8 mouse cellular contexts compared by ENCODE assay signal in the genomic region with DNA sequence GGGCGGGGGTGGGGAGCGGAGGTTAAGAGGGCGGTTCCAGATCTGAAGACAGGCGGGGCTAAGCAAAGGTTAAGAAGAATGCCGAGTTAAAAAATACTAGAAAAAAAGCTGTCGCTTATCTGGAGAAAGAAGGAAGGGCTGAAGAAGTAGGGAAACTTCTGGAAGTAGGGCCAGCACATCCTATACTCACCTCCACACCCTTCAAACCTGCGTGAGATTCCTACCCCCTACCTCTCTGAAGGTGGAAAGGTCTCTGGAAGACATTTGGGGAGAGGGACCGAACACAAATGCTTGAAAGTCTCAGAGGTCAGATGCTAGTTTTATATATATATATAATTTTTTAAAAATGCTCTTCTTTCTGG. TPM values are rescaled to one million over a fixed set of nuclear protein-coding genes. Genes with fewer than 3 reads are reported as not detected.
DNase-seq lines count a peak whose midpoint lies in the region; ATAC-seq and TF ChIP-seq lines count a peak whose summit lies in the region.

No protein-coding gene starts in this region.

- no peaks in the 10 kb centered on the region for H3K27me3 ChIP-seq in heart, embryonic 15.5 days
- no peaks in the 10 kb centered on the region for H3K27me3 ChIP-seq in forebrain, postnatal 0 days (ENCODE audit: insufficient read depth, low read length)
- no peaks in the 10 kb centered on the region for H3K27me3 ChIP-seq in liver, postnatal 0 days (ENCODE audit: insufficient read depth, low read length)

- peaks cover 10% of the 10 kb centered on the region for H3K4me1 ChIP-seq in heart, embryonic 15.5 days (replicated peaks)
- H3K4me1 ChIP-seq in ES-E14 (ENCODE audit: control insufficient read depth in 2 of 2, insufficient read depth in 2 of 2, low read length in 2 of 2, poor library complexity in 1 of 2), result peaks cover 0 to 2% of the 10 kb centered on the region in 2 experiments; a peak in 1 of 4 replicates
- peaks cover 4% of the 10 kb centered on the region; the same call in 1 of the 2 replicates for H3K4me1 ChIP-seq in forebrain, postnatal 0 days (ENCODE audit: insufficient read depth)
- peaks cover 20% of the 10 kb centered on the region for H3K4me1 ChIP-seq in liver, postnatal 0 days (ENCODE audit: insufficient read depth)

- no peaks in the 10 kb centered on the region for H3K9me3 ChIP-seq in heart, embryonic 15.5 days (replicated peaks)
- no peaks in the 10 kb centered on the region for H3K9me3 ChIP-seq in ES-E14 (ENCODE audit: control insufficient read depth, insufficient read depth, low read depth, low read length)
- H3K9me3 ChIP-seq in forebrain, postnatal 0 days (ENCODE audit: low read length), result no peaks in the 10 kb centered on the region
- no peaks in the 10 kb centered on the region for H3K9me3 ChIP-seq in liver, postnatal 0 days (ENCODE audit: low read length)

- in situ Hi-C loops in ES-E14 (cut with MboI; ENCODE audit: low sequenced_read_pairs in 2 of 2, unreplicated experiment in 2 of 2), result no loop called here

- WGBS in heart, embryonic 15.5 days, result 12% methylated on average over 8 of the region's 8 CpGs
- WGBS in forebrain, postnatal 0 days, result 13% methylated on average over 8 of the region's 8 CpGs
- WGBS in liver, postnatal 0 days (ENCODE audit: insufficient replicate concordance), result 10% methylated on average over 8 of the region's 8 CpGs

- intact Hi-C loops in heart, postnatal 25 days (cut with DNase I), result no loop called here
- intact Hi-C loops in left cerebral cortex, postnatal 25 days (cut with DNase I), result no loop called here

- no peak overlapping the region for H3K27ac ChIP-seq in heart, embryonic 15.5 days
- no peak overlapping the region for H3K27ac ChIP-seq in ES-E14 (ENCODE audit: insufficient read depth, low read depth, low read length, poor library complexity, severe bottlenecking)
- H3K27ac ChIP-seq in forebrain, postnatal 0 days (ENCODE audit: low read depth, low read length), result no peak overlapping the region
- H3K27ac ChIP-seq in liver, postnatal 0 days (ENCODE audit: low read depth), result no peak overlapping the region

- no peak for ATAC-seq in heart, embryonic 15.5 days (replicated peaks; ENCODE audit: insufficient number of reproducible peaks, insufficient read depth, low FRiP score, low read depth)
- ATAC-seq in forebrain, postnatal 0 days, result no peak
- no peak for ATAC-seq in liver, postnatal 0 days
- no peak for ATAC-seq in cerebellum, adult (ENCODE audit: insufficient number of reproducible peaks, low FRiP score, low TSS enrichment)

- H3K9ac ChIP-seq in heart, embryonic 15.5 days, result peak overlapping the region; percentile 40; the same call in 1 of the 2 replicates
- H3K9ac ChIP-seq in ES-E14 (ENCODE audit: insufficient read depth, low read depth, low read length, poor library complexity, severe bottlenecking), result no peak overlapping the region; the same call in 1 of the 2 replicates
- peak overlapping the region; percentile 32; the same call in 1 of the 2 replicates for H3K9ac ChIP-seq in forebrain, postnatal 0 days
- no peak overlapping the region for H3K9ac ChIP-seq in liver, postnatal 0 days (replicated peaks)

- TF ChIP-seq EP300 in liver, postnatal 0 days (IDR thresholded peaks at IDR 0.05; ENCODE audit: low read depth), result no peak

- peak overlapping the region; percentile 61 for H3K4me3 ChIP-seq in heart, embryonic 15.5 days
- peak overlapping the region; percentile 38 to 91 for H3K4me3 ChIP-seq in ES-E14 (ENCODE audit: insufficient read depth in 1 of 2, low read depth in 1 of 2, low read length in 2 of 2, poor library complexity in 1 of 2, severe bottlenecking in 1 of 2)
- H3K4me3 ChIP-seq in forebrain, postnatal 0 days (ENCODE audit: low read depth, low read length), result peak overlapping the region; percentile 32
- H3K4me3 ChIP-seq in liver, postnatal 0 days (ENCODE audit: low read depth, low read length), result peak overlapping the region; percentile 61

- H3K4me2 ChIP-seq in heart, embryonic 15.5 days, result peak overlapping the region; percentile 83
- peak overlapping the region; percentile 66 for H3K4me2 ChIP-seq in forebrain, postnatal 0 days (ENCODE audit: low read depth)
- H3K4me2 ChIP-seq in liver, postnatal 0 days (ENCODE audit: low read depth, low read length), result peak overlapping the region; percentile 92

- no peak for DNase-seq in heart, postnatal 25 days (ENCODE audit: low spot score)
- no peak for DNase-seq in ES-E14 (ENCODE audit: low read depth, low spot score)
- DNase-seq in forebrain, postnatal 0 days, result no peak
- no peak for DNase-seq in liver, postnatal 0 days
- DNase-seq in spleen, postnatal 14 days (ENCODE audit: low spot score in 2 of 2), result no peak
- DNase-seq in left cerebral cortex, postnatal 25 days (ENCODE audit: low spot score in 2 of 2), result no peak

- no peaks in the 10 kb centered on the region for H3K36me3 ChIP-seq in heart, embryonic 15.5 days
- H3K36me3 ChIP-seq in ES-E14 (ENCODE audit: control insufficient read depth, insufficient read depth, low read length, poor library complexity, severe bottlenecking), result no peaks in the 10 kb centered on the region
- H3K36me3 ChIP-seq in forebrain, postnatal 0 days (ENCODE audit: insufficient read depth), result no peaks in the 10 kb centered on the region
- H3K36me3 ChIP-seq in liver, postnatal 0 days (replicated peaks; ENCODE audit: insufficient read depth, low read length), result no peaks in the 10 kb centered on the region

- TF ChIP-seq CTCF in forebrain, postnatal 0 days (IDR thresholded peaks at IDR 0.05; ENCODE audit: low read depth), result no peak
- TF ChIP-seq CTCF in liver, postnatal 0 days (IDR thresholded peaks at IDR 0.05; ENCODE audit: low read depth), result no peak

TF ChIP-seq in ES-E14, 5 proteins besides CTCF, POLR2A, EP300 and RAD21:
- TF ChIP-seq ZC3H11A (IDR thresholded peaks at IDR 0.05; ENCODE audit: borderline replicate concordance, low read depth, low read length), result no peak
- TF ChIP-seq ZNF384 (IDR thresholded peaks at IDR 0.05; ENCODE audit: low read depth, low read length), result no peak
- no peak for TF ChIP-seq HCFC1 (IDR thresholded peaks at IDR 0.05; ENCODE audit: borderline replicate concordance, insufficient read depth, low read length)
- TF ChIP-seq CHD2 (IDR thresholded peaks at IDR 0.05; ENCODE audit: low read depth, low read length), result no peak
- TF ChIP-seq MAFK (IDR thresholded peaks at IDR 0.05; ENCODE audit: insufficient read depth, low read depth, low read length), result no peak

RNA-seq across cellular contexts. Expression of a gene that starts 0.3 kb away (rescaled TPM):
- 7.0 and 8.3 TPM in 2 replicates for polyA plus RNA-seq in heart, embryonic 15.5 days (2015; fragmentation: Nextera tagmentation; extraction: Ambion mirVana)
- 1 to 10 TPM; 4.0 TPM for total RNA-seq in heart, postnatal 25 days (2021)
- total RNA-seq in ES-E14 (2012; rRNA removed), result 2.3 and 4.2 TPM in 2 replicates
- total RNA-seq in forebrain, postnatal 0 days (2014; rRNA removed), result 0.52 and 0.62 TPM in 2 replicates
- polyA plus RNA-seq in forebrain, postnatal 0 days (2015; fragmentation: Nextera tagmentation; extraction: Ambion mirVana), result 0.60 and 0.99 TPM in 2 replicates
- polyA plus RNA-seq in liver, postnatal 0 days (2015; fragmentation: Nextera tagmentation; extraction: Ambion mirVana), result 67.2 and 68.4 TPM in 2 replicates
- 1 to 10 TPM in 1 of 2 experiments, under 1 TPM in 1; 0.94 to 1.1 TPM for total RNA-seq in left cerebral cortex, postnatal 25 days (2021)

RNA-seq across cellular contexts. Expression of a gene that starts 27.2 kb away (rescaled TPM):
- polyA plus RNA-seq in heart, embryonic 15.5 days (2015; fragmentation: Nextera tagmentation; extraction: Ambion mirVana), result 13.7 and 14.1 TPM in 2 replicates
- total RNA-seq in heart, postnatal 25 days (2021), result 10 to 100 TPM; 16.9 to 23.8 TPM
- 0.11 and 0.18 TPM in 2 replicates for total RNA-seq in ES-E14 (2012; rRNA removed)
- 7.7 and 13.5 TPM in 2 replicates for total RNA-seq in forebrain, postnatal 0 days (2014; rRNA removed)
- polyA plus RNA-seq in forebrain, postnatal 0 days (2015; fragmentation: Nextera tagmentation; extraction: Ambion mirVana), result 8.8 and 11.3 TPM in 2 replicates
- polyA plus RNA-seq in liver, postnatal 0 days (2015; fragmentation: Nextera tagmentation; extraction: Ambion mirVana), result 0.99 and 1.2 TPM in 2 replicates
- total RNA-seq in left cerebral cortex, postnatal 25 days (2021), result 10 to 100 TPM; 19.2 to 19.7 TPM

Comparison
In these comparisons a context has a peak if more than half of its experiments do, and no peak if none do; other contexts are left out.
1. H3K9ac ChIP-seq: peak in heart, embryonic 15.5 days (single experiment) and forebrain, postnatal 0 days (single experiment); none in ES-E14 (single experiment) and liver, postnatal 0 days (single experiment).
2. Peak in every context shown above with its lines, with median percentiles within 50 percentile points of each other: H3K4me2 ChIP-seq and H3K4me3 ChIP-seq.